Mouse (Mus musculus): ENCODE measurements around the gene Tssk6.

Gene Tssk6

DNA sequence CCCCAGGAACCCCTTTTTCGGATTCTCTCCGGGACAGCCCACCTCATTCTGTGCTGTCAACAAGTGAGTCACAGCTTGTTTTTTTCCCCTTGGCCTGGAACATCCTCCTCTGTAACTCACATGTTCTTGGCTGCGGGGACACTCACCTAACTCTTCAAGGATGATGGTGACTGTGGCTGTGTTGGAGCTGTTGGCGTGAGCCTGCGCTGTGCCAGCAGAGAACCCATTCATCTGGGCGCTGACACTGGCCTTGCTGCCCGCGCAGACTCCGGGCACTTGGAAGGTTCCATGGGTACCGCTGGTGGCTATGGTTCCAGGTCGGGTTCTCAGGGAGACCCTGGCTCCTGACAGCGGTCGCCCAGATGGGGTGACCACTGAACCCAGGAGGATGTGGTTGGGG lies 17.8 kb upstream of the Tssk6 start:
- DNase-seq (ENCODE audit: low spot score), result no peak

DNA sequence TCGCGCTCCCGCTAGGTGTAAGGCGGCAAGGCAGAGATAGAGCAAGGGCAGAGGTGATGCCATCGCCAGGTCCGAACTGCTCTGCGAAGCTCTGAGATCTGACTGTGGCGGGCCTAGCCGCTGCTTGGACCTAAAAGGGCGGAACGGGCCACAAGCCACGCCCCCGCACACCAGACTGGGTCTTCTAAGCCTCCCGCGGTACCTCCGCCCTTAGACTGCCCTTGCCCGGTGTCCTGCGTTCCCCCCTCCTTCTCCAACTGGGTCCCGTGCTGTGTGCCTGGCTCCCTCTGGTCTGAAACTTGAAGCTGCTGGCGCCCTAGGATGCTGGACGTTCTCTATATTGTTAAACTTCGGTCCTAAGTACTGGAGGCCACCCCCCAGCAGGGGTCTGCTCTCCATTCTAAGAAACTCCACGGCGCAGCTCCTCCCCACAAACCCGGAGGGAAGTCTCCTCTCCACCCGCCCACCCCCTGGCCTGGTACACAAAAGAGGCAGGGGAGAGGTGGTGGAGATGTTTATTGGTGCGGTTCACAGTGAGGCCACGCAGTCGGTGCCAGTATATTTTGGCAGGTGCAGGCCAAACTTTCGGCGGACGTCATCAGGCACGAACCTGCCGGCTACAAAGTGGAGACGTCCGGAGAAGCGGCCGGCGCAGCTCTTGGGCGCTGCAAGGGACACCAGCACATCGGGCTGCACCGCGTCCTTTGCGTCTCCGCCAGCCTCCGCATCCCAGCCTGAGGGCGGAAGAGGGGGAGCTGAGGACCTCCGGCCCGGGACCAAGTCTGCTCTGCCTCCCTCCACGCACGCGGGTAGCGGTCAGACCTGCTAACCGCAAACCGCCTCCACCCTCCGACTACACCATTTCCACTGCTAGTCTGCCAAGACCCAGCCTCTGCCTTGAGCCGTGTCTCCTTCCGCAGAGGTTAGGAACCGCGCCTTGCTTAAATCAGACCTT lies 14.4 kb upstream of the Tssk6 start, which contains the start of gene Cilp2:
Gene Cilp2, minus strand, starts transcription at position 399 of the 955 bp plus-strand sequence.
- DNase-seq (ENCODE audit: low spot score), result no peak

DNA sequence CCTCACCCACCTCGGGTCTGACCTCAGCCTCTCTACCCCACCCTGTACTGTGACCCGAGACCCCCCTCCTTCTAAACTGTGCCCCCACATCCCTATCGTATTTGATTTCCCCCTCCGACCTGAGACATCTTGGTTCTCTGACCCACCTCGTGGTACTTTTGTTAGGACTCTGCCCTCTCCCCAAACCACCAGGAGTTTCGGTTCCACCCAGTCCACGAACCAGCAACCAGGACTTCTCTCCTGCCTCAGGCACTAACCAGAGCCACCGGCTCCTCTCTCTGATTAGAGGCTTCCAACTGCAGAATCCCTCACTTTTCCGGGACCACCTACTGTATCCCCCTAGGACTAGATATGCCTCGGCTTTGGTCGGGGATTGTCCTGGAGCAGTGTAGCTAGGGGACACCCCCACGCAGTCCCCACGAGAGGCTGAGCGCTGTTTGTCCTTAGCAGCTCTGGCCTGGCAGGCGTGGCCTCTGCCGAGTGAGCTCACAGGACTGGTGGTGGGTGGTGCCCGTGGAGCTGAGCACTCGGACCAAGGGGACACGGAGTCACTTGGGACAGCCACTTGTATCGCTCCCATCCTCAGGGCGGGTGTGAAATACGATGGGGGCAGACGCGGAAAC lies 13.6 kb upstream of the Tssk6 start:
- DNase-seq (ENCODE audit: low spot score), result no peak

DNA sequence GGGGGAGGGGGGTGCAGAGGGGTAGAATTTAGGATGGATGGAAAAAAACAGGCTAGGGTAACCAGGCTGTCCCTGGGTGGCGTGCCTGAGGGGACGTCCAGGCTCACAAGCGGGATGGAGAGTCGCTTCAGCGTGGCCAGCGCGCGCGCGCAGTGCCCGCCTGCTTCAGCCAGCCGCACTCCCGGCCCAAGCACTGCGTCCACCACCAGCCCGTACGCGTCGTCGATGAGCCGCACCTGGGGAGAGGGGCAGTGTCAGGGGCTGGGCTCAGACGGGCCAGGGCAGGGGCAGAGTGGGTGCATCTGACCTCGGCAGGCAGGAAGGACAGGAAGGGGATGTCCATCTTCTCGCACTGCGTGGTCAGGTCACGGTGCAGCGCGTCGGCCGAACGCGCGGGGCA lies 13.1 kb upstream of the Tssk6 start:
- DNase-seq (ENCODE audit: low spot score), result no peak

DNA sequence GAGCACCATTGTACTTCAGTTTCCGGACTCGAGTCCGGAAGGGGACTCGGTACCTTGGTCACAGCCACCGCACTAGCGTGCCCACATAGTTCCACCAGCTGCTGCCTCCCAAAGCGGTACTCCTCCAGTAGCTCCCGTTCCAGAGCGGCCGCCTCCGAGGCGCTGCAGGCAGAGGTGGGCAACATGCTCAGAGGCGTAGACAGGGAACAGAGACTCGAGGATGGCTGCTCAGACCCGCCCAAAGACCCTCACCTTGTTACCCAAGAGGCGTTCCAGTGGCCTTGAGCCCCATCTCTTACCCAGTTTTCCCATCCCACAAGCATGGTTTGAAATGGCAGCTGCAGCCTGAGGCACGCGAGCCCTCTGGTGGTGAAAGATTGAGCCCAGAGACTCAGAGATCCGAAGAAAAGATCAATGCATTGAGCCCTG lies 11.2 kb upstream of the Tssk6 start:
- peak; percentile 34 for DNase-seq (ENCODE audit: low spot score)

DNA sequence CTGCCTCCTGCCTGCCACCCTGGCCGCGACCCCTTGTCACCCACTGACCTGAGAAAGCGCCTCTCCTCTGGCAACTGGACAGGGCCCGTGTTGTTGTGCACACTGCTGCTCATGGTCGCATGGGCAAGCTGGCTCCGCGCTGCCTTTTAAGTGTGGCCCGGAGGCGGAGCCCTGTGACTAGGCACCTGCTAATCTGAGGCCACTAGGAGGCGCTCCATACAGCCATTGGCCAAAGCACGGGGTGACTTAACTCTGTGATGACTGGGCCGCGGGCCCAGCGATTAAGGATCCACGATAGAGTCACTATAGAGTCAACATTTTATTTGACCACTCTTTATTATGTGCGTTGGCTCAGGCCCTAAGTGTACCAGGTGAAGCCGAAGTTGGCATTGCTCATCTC lies 8.1 kb upstream of the Tssk6 start:
- peak; percentile 66 for DNase-seq (ENCODE audit: low spot score)

DNA sequence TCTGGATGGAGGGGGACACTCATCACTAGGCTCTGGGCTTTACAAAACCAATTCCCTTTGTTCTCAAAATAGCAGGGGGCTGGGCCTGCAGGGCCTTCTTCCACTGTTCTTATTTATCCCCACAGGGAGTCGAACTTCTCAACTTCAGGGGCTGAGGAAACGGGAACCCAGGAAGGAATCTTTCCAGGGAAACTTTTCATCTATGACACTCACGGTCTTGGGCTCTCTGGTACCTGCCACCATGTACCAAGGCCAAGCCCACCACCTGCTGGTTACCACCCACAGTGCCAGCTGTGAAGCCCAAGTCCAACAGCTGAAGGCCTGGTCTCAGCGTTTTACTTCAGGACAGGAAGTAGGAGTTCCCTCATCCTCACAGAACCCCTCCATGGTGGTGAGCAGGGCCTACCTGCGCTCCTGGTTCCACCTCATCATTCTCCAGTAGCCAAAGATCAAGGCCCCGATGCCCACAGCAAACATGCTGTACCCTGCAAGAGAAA lies 7.1 kb upstream of the Tssk6 start:
- DNase-seq (ENCODE audit: low spot score), result no peak

DNA sequence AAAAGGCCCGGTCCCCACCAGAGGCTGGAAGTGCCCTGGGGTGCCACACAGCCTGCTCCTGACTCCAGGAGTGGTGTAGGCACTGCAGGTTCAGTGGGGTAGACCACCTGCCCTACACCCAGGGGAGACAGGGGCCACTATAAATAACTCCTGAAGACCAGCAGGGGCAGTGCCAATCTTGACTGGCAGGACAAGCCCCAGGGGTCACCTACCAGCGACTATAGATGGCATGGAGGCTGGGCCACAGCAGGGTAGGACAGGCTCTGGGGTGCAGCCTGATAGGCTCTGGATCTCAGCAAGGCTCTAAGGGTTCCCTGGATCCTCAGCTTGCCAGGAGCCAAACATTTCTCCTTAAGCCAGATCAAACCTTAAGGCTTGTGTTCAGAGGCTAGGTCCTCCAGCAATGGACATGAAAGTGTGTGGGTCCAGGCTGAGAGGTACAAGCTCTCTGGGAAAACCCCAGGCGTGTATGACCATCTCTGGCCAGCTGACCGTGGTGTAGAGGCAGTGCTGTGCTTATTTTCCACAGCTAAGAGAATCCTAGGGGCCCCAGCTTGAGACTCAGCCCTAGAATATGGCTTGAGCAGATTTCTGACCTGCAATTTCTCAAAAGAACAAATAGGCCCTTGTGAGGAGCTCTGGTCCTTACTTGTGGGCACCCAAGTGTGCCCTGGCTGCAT lies 6.1 kb upstream of the Tssk6 start:
- DNase-seq (ENCODE audit: low spot score), result no peak

DNA sequence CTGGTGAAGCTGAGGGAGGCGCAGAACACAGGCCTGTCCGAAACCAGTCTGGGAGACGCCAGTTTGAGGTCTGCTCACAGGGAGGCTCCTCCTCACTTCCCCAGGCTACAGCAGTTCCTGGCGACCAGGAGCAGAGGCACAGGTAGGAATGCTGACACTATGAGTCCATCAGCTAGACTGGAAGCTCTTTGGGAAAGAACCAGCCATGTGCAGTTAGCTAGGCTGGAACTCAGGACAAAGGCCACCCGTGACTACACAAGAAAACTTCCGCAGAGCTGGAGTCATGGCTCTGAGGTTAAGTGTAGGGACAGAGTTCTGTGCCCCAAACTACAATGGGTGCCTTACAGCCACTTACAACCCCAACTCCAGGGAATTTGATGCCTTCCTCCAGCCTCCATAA lies 4.1 kb upstream of the Tssk6 start:
- no peak for DNase-seq (ENCODE audit: low spot score)

DNA sequence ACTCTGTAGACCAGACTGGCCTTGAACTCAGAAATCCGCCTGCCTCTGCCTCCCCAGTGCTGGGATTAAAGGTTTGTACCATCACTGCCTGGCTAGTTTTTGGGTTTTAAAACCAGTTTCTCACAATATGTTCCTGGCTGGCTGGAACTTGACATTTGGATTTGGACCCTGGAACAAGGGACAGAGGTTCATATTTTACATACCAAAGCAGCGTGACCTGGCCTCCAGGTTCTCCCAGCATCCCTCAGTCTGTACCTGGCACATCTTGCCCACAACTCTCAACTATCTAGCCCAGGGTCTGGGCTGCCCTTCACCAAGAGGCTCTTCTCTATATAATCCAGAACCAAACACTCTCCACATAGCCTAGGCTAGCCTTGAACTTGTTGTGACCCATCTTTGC lies 2.1 kb upstream of the Tssk6 start:
- no peak for DNase-seq (ENCODE audit: low spot score)

DNA sequence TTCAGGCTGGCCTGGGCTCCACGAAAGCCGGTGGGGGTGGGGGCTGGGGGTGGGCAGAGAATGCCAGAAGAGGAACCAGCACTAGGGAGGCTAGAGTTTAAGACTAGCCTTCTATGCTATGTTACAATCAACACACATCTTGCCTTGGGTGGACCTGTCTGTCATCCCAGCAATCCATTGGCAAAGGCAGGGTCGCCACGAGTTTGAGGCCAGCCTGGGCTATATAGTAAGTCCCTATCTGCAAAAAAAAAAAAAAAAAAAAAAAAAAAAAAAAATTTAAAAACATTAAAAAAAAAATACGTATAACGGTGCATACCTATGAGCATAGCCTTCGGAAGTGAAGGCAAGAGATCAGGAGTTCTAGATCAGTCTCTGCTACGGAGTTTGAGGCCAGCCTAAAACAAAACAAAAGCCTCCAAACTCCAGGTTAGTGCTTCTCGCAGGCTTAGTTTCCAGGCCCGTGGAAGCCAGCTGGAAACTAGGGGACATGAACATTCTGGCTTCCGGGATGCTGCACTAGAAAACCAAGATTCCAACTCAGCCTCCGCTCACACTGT lies 1.0 kb upstream of the Tssk6 start:
- no peak for DNase-seq (ENCODE audit: low spot score)

DNA sequence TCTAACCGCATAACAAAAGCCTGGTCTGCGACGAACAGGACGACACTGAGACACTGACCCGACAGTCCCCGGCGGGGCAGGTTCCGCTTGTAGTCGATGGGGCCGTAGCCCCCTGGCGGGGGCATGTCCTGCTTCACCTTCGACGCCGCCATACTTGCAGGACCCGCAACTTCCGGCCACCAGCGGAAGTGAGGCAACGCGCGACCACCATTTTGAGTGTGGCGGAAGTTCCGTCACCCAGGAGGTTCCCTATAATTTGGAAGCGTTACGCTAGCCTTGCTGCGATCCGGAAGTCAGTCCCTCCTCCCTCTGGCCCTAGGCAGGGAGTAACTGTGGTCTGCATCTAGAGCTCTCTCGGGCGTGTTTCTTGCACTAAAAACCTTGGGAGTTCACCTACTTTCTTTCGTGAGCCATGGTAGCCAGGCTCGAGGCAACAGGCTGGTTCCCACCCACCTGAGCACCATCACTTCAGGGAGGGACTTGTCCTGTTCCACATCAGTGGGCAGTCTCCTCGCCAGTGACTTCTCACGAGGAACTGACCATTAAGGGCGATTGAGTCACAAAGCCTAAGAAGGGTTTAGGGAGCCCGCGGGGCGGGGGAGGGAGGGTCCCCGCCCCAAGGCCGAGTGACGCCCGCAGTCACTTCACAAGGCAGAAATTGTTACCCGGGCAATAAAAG lies 361 bp upstream of the Tssk6 start:
- peak; percentile 98 for DNase-seq (ENCODE audit: low spot score)

DNA sequence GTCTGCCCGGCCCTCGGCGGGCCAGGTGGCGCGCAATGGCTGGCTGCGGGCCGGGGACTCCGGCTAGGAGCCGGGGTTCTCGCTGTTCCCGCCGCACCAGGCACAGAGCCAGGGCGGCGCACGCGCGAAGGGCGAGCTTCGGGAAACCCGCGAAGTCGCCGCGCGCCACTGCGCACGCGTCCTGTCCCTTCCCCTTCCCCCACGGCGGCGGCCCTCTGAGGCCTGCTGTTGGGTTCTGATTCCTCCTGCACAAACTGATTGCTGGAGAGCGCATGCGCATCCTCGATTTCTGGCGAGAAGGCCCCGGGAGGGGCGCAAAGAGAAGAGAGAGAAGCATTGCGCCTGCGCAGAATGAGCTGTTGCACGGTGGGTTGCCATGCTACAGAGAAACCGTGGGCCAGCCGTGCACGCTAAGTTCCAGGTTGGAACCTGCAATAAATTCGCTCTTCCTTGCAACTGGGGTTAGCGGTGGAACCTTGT lies 1.1 kb downstream of the Tssk6 start:
- peak; percentile 98 for DNase-seq (ENCODE audit: low spot score)

DNA sequence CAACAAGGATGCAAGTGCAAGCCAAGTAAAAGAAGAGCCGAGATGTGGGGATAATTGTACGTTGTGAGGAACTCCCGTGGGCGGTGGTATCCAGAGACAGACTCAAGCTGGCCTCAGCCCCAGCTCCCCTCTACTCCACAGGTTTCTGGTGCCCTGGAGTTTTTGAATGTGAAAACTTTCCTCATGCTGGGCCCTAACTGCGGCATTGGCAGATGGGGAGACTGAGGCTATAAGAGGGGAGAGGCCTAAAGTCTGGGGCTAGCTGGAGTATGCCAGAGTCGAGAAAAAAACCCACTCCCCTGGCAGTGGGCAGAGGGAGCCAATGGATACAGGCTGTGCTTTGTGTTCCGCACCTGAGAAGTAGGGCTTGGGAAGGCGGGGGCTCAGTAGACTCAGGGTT lies 2.1 kb downstream of the Tssk6 start:
- DNase-seq (ENCODE audit: low spot score), result no peak

DNA sequence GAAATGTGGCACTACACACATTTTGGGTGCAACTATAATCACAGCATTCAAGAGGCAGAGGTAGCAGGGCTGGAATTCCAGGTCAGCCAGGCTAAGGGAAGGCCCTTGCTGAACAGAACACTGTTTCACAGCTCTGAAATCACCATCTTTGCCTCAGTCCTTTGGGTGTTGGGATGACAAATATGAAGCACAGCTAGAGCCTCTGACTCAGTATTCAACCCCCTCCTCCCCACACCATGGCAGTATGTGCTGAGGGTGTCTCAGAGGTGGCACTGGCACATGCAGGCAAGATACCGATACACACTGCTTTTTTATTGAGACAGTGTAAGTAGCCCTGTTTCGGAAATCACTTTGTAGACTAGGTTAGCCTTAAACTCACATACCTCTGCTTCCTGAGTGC lies 4.3 kb downstream of the Tssk6 start:
- DNase-seq (ENCODE audit: low spot score), result no peak

DNA sequence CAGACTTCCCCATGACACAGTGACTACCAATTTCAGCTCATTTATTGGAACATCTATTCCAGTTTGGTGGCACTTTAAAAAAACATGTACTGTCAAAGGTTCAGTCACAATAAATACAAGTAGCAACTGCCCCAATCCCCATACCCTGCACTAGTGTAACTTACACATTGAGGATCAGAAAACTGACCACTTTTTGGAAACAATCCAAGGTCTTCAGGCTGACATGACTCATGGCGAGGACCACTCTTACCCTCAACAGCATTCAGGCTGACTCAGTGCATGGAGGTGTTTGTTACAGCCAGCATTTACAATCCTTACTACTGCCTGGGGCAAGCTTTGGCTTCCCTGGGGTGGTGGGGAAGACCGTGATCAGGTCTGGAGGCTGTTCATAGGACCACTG lies 5.1 kb downstream of the Tssk6 start:
- no peak for DNase-seq (ENCODE audit: low spot score)

DNA sequence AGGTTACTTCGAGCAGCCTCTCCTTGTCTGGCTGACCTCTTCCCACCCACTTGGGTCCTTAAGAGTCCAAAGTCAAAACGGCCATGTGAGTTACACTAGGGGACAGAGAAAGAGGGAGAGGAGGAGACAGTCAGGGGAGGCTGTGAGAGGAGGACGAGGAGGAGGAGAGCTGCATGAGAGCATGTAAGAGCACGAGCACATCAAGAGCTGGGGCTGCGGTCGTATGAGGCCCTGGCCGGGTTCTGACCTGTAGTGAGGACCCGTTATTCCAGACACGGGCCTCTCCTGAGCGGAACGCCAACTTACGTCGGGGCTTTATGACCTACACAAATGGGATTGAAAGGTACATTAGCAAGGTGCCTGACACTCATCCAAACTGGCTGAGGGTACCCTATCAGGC lies 9.9 kb downstream of the Tssk6 start:
- DNase-seq (ENCODE audit: low spot score), result no peak

DNA sequence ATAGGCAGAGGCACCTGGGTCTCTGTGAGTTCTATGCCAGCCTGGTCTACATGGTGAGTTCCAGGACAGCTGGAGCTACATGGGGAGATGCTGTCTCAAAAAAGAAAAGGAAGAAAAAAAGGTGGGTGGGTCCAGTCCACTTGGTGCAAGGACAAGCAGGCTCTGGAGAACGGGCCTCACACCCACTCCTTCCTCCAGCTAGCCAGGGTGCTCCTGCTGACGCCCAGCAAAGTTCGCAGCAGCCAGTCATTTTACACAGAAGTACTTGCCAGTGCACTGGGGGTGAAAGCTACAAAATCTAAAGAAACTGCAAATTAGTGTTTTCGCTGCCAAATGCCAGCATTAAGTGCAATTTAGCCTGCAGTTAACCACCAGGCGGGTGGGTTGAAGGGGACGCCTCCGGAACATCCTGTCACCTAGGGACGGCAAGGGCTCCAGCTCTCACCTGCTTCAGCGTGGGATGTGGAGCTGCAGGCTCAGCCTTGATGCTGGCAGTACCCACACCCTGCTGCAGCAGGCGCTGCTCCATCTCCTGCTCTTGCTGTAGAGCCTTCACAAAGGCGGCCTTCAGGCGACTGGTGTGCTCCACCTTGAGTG lies 10.6 kb downstream of the Tssk6 start:
- DNase-seq (ENCODE audit: low spot score), result no peak

DNA sequence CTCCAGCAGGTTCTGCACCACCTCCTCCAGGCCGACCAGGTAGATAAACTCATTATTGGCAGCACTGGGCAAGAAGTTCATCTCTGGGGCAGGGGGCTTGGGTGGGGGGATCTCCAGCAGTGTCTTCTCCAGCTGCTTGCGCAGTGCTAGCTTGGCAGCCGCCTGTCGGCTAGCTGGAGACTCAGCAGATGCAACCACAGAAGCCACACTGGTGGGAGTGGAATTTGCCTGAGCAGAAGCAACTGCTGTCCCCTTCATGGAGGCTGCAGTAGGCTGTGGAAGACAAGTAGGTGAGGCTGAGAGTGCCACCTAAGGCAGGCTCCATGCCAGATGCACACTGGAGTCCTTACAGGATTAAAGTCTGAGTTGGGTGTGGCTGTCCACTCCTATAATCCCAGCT lies 12.5 kb downstream of the Tssk6 start:
- DNase-seq (ENCODE audit: low spot score), result no peak

DNA sequence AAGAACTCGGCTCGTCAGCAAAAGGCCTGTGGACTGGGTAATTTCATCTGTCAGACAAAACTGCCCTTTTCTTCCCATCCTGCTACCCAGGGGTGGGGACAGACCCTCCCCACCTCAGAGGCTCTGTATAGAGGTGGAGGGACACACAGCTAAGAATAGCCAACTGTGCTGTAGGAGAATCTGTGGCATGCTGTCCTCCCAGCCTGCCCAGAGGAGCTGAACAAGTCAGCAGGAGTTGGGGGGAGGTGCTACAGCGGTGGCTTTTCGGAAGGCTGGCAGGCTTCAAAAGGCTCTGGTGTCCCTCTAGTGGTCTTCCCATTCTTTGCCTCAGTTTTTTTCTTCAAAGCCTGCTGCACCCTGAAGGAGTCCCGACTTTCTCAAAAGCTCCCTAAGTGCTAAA lies 13.8 kb downstream of the Tssk6 start:
- DNase-seq (ENCODE audit: low spot score), result no peak

DNA sequence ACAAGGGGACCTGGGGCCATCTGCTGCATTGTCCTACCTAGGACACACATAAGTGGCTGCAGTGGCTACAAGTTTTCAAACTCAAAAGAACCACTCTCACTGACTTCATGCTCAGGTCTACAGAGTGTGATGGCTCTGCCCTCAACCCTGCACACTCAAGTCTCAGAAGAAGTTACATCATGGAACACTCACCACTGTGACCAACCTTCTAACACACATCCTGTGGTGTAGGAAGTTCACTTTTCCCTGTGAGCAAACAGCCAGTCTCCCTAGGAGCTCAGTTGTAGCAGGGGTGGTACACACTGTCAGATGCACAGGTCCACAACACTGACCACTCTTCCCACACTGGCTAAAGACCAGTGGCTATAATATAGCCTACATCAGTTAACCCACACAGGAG lies 16.5 kb downstream of the Tssk6 start:
- no peak for DNase-seq (ENCODE audit: low spot score)
